Mouse (Mus musculus): ENCODE measurements around the gene Tsen34. TPM values are rescaled to one million over a fixed set of nuclear protein-coding genes. Genes with fewer than 3 reads are reported as not detected.
A peak's percentile ranks its signal among the peaks of the same experiment; 100 is the strongest.

The Tsen34 gene
- polyA plus RNA-seq (2011; ENCODE audit: insufficient read depth, insufficient read length, low read depth, missing spikeins) = 60.6 and 64.6 TPM in 2 replicates

- no peaks in the 10 kb centered on the region for H3K27me3 ChIP-seq (ENCODE audit: control insufficient read depth, insufficient read depth, low read length, poor library complexity, severe bottlenecking)
- H3K9me3 ChIP-seq (replicated peaks; ENCODE audit: control insufficient read depth, insufficient read depth, low read length, poor library complexity, severe bottlenecking) = no peaks in the 10 kb centered on the region
- no peaks in the 10 kb centered on the region for H3K4me1 ChIP-seq (ENCODE audit: control insufficient read depth, insufficient read depth, low read length)
- TF ChIP-seq EP300 (IDR thresholded peaks at IDR 0.05; ENCODE audit: insufficient read depth, low read depth, low read length) (no peak), POLR2A (IDR thresholded peaks at IDR 0.05; ENCODE audit: insufficient read depth, low read length) (no peak), CTCF (IDR thresholded peaks at IDR 0.05; ENCODE audit: low read depth, low read length) (no peak)
- H3K27ac ChIP-seq (ENCODE audit: insufficient read depth, low read length) = peak within 1 kb of the TSS; percentile 82
- peak within 1 kb of the TSS; percentile 55 for H3K9ac ChIP-seq (ENCODE audit: low read depth, poor library complexity, severe bottlenecking)
- peak within 1 kb of the TSS; percentile 76 for H3K4me3 ChIP-seq (ENCODE audit: low read depth, low read length)
- H3K36me3 ChIP-seq (ENCODE audit: control insufficient read depth, insufficient read depth, low read length, poor library complexity, severe bottlenecking) = peaks cover 6% of the 10 kb centered on the region
These were observed at the start of gene Tsen34 for GRCm38 (mm10) chr7:3692382-3692986. Tsen34 (plus strand) TSS chr7:3692863.

- no peak overlapping the region for H3K9ac ChIP-seq (ENCODE audit: low read depth, poor library complexity, severe bottlenecking)
- H3K9me3 ChIP-seq (replicated peaks; ENCODE audit: control insufficient read depth, insufficient read depth, low read length, poor library complexity, severe bottlenecking) = no peaks in the 10 kb centered on the region
- H3K27ac ChIP-seq (ENCODE audit: insufficient read depth, low read length) = no peak overlapping the region
- H3K4me1 ChIP-seq (ENCODE audit: control insufficient read depth, insufficient read depth, low read length) = no peaks in the 10 kb centered on the region
- TF ChIP-seq POLR2A (IDR thresholded peaks at IDR 0.05; ENCODE audit: insufficient read depth, low read length) (no peak), EP300 (IDR thresholded peaks at IDR 0.05; ENCODE audit: insufficient read depth, low read depth, low read length) (no peak), CTCF (IDR thresholded peaks at IDR 0.05; ENCODE audit: low read depth, low read length) (no peak)
- H3K36me3 ChIP-seq (ENCODE audit: control insufficient read depth, insufficient read depth, low read length, poor library complexity, severe bottlenecking) = peaks cover 30% of the 10 kb centered on the region
- H3K27me3 ChIP-seq (ENCODE audit: control insufficient read depth, insufficient read depth, low read length, poor library complexity, severe bottlenecking) = no peaks in the 10 kb centered on the region
- no peak overlapping the region for H3K4me3 ChIP-seq (ENCODE audit: low read depth, low read length)
These were observed 49.3 kb upstream of the Tsen34 start for GRCm38 (mm10) chr7:3643412-3643811.

GRCm38 (mm10) chr7:3643843-3644242 lies 48.8 kb upstream of the Tsen34 start:
- Histone ChIP-seq H3K27me3 (ENCODE audit: control insufficient read depth, insufficient read depth, low read length, poor library complexity, severe bottlenecking) (no peaks in the 10 kb centered on the region), H3K27ac (ENCODE audit: insufficient read depth, low read length) (no peak overlapping the region), H3K36me3 (ENCODE audit: control insufficient read depth, insufficient read depth, low read length, poor library complexity, severe bottlenecking) (peaks cover 28% of the 10 kb centered on the region), H3K9me3 (replicated peaks; ENCODE audit: control insufficient read depth, insufficient read depth, low read length, poor library complexity, severe bottlenecking) (no peaks in the 10 kb centered on the region), H3K4me1 (ENCODE audit: control insufficient read depth, insufficient read depth, low read length) (no peaks in the 10 kb centered on the region), H3K4me3 (ENCODE audit: low read depth, low read length) (peak overlapping the region; percentile 61; the same call in 1 of the 2 replicates), H3K9ac (ENCODE audit: low read depth, poor library complexity, severe bottlenecking) (0 out of 2 replicates have a peak overlapping the region, but pooled peaks have one; percentile 5)
- no peak for TF ChIP-seq POLR2A (IDR thresholded peaks at IDR 0.05; ENCODE audit: insufficient read depth, low read length)
- TF ChIP-seq EP300 (IDR thresholded peaks at IDR 0.05; ENCODE audit: insufficient read depth, low read depth, low read length) = no peak
- no peak for TF ChIP-seq CTCF (IDR thresholded peaks at IDR 0.05; ENCODE audit: low read depth, low read length)

- H3K4me3 ChIP-seq (ENCODE audit: low read depth, low read length) = peak overlapping the region; percentile 61
- H3K27ac ChIP-seq (ENCODE audit: insufficient read depth, low read length) = no peak overlapping the region
- no peaks in the 10 kb centered on the region for H3K9me3 ChIP-seq (replicated peaks; ENCODE audit: control insufficient read depth, insufficient read depth, low read length, poor library complexity, severe bottlenecking)
- TF ChIP-seq EP300 (IDR thresholded peaks at IDR 0.05; ENCODE audit: insufficient read depth, low read depth, low read length) = no peak
- TF ChIP-seq CTCF (IDR thresholded peaks at IDR 0.05; ENCODE audit: low read depth, low read length) = no peak
- no peak for TF ChIP-seq POLR2A (IDR thresholded peaks at IDR 0.05; ENCODE audit: insufficient read depth, low read length)
- H3K4me1 ChIP-seq (ENCODE audit: control insufficient read depth, insufficient read depth, low read length) = no peaks in the 10 kb centered on the region
- peaks cover 26% of the 10 kb centered on the region for H3K36me3 ChIP-seq (ENCODE audit: control insufficient read depth, insufficient read depth, low read length, poor library complexity, severe bottlenecking)
- H3K9ac ChIP-seq (ENCODE audit: low read depth, poor library complexity, severe bottlenecking) = 0 out of 2 replicates have a peak overlapping the region, but pooled peaks have one; percentile 5
- H3K27me3 ChIP-seq (ENCODE audit: control insufficient read depth, insufficient read depth, low read length, poor library complexity, severe bottlenecking) = no peaks in the 10 kb centered on the region
These were observed 48.4 kb upstream of the Tsen34 start for GRCm38 (mm10) chr7:3644348-3644671.

- H3K9ac ChIP-seq (ENCODE audit: low read depth, poor library complexity, severe bottlenecking) = peak within 1 kb of the TSS; percentile 99
- no peak for TF ChIP-seq EP300 (IDR thresholded peaks at IDR 0.05; ENCODE audit: insufficient read depth, low read depth, low read length)
- no peak for TF ChIP-seq CTCF (IDR thresholded peaks at IDR 0.05; ENCODE audit: low read depth, low read length)
- TF ChIP-seq POLR2A (IDR thresholded peaks at IDR 0.05; ENCODE audit: insufficient read depth, low read length) = no peak
- peak within 1 kb of the TSS; percentile 90 for H3K4me3 ChIP-seq (ENCODE audit: low read depth, low read length)
- no peaks in the 10 kb centered on the region for H3K9me3 ChIP-seq (replicated peaks; ENCODE audit: control insufficient read depth, insufficient read depth, low read length, poor library complexity, severe bottlenecking)
- H3K27ac ChIP-seq (ENCODE audit: insufficient read depth, low read length) = peak within 1 kb of the TSS; percentile 48
- H3K27me3 ChIP-seq (ENCODE audit: control insufficient read depth, insufficient read depth, low read length, poor library complexity, severe bottlenecking) = no peaks in the 10 kb centered on the region
- H3K4me1 ChIP-seq (ENCODE audit: control insufficient read depth, insufficient read depth, low read length) = no peaks in the 10 kb centered on the region
- peaks cover 28% of the 10 kb centered on the region for H3K36me3 ChIP-seq (ENCODE audit: control insufficient read depth, insufficient read depth, low read length, poor library complexity, severe bottlenecking)
These were observed 47.8 kb upstream of the Tsen34 start, which contains the start of gene Cnot3 for GRCm38 (mm10) chr7:3644672-3645487. Cnot3 (plus strand) TSS chr7:3645268.
